Mouse (Mus musculus) forebrain, postnatal 0 days (tissue): ENCODE measurements around the gene Gm49383. TPM values are rescaled to one million over a fixed set of nuclear protein-coding genes. Genes with fewer than 3 reads are reported as not detected.

Source experiments
- ATAC-seq: fragments of 200-750 bp; cut with Nextera tagmentation; 2 replicates; pipeline ENCODE4 v1.8.0; 2017; ENCODE audit warnings: mild to moderate bottlenecking, moderate library complexity
- DNase-seq: peaks from one replicate; pipeline ENCODE4 v3.0.0-alpha.2; 2015
- H3K27ac ChIP-seq: fragments of 300-500 bp; sonication (generic); 2 replicates; pipeline ENCODE4 v1.5.1; 2014; ENCODE audit warnings: low read depth, mild to moderate bottlenecking, antibody characterized with exemption, low read length, moderate library complexity, mixed read lengths
- H3K27me3 ChIP-seq: fragments of 300-500 bp; sonication (generic); 2 replicates; pipeline ENCODE4 v1.6.1; 2014; ENCODE audit warnings: mild to moderate bottlenecking, low read length, mixed read lengths; ENCODE audit not compliant: insufficient read depth
- H3K36me3 ChIP-seq: fragments of 300-500 bp; sonication (generic); 2 replicates; pipeline ENCODE4 v1.6.1; 2014; ENCODE audit warnings: mild to moderate bottlenecking, moderate library complexity; ENCODE audit not compliant: insufficient read depth
- H3K4me1 ChIP-seq: fragments of 300-500 bp; sonication (generic); 2 replicates; pipeline ENCODE4 v1.6.1; 2014; ENCODE audit warnings: antibody characterized with exemption; ENCODE audit not compliant: insufficient read depth
- H3K4me2 ChIP-seq: fragments of 300-500 bp; sonication (generic); 2 replicates; pipeline ENCODE4 v1.6.1; 2014; ENCODE audit warnings: low read depth, mild to moderate bottlenecking, moderate library complexity
- H3K4me3 ChIP-seq: fragments of 300-500 bp; sonication (generic); 2 replicates; pipeline ENCODE4 v1.5.1; 2014; ENCODE audit warnings: low read depth, low read length, mixed read lengths
- H3K9ac ChIP-seq: fragments of 300-500 bp; sonication (generic); 2 replicates; pipeline ENCODE4 v1.6.1; 2014; ENCODE audit warnings: mild to moderate bottlenecking
- H3K9me3 ChIP-seq: fragments of 300-500 bp; sonication (generic); 2 replicates; pipeline ENCODE4 v1.6.1; 2016; ENCODE audit warnings: low read length
- CTCF ChIP-seq: sonication (generic); IDR thresholded peaks from 2 replicates; pipeline ENCODE4 v1.5.1; 2016; ENCODE audit warnings: antibody characterized with exemption, control low read depth, low read depth
- WGBS: fragments of 180-500 bp; shearing (Covaris S2); extraction: QIAGEN DNeasy Blood & Tissue Kit; methylation state at CpG from one replicate; pipeline ENCODE4 v1.1.7; 2014; 5-methylcytosine and 5-hydroxymethylcytosine counted together
- polyA plus RNA-seq: library from polyadenylated mRNA; unstranded; fragments of >200 nt; fragmentation: Nextera tagmentation; extraction: Ambion mirVana; gene quantifications from 2 replicates; pipeline ENCODE4 v1.2.1, GENCODE M21; 2015
- total RNA-seq: library from RNA; depleted of rRNA; stranded (reverse); fragments of >200 nt; gene quantifications from 2 replicates; pipeline ENCODE4 v1.2.3, GENCODE M21; 2014

Gene Gm49383
- total and polyA plus RNA-seq, 2 experiments from 2014 or later = 5.7 to 8.8 TPM

DNA sequence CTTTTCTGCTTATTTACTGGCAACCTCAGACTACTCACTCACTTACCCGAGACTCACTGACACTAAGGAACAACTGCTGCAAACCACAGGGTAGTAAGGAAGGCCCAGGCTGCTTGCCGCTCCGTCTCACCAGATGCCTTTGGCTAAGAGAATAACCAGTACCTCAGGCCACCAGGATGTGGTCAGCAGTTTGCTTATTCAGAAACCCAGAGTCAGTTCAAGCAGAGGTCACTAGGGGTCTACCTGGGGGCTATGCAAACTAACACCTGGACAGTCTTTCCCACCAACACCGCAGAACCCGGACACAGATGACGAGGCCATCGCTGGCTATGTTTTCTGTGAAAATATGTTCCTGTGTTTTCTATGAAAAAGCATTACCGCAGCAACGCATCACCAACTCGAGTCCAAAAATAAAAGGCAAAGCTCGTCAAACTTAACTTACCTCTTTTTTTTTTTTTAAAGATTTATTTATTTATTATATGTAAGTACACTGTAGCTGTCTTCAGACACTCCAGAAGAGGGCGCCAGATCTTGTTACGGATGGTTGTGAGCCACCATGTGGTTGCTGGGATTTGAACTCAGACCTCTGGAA is 16.4 kb upstream of the Gm49383 start:
- Histone ChIP-seq H3K9me3 (no peaks in the 10 kb centered on the region), H3K36me3 (no peaks in the 10 kb centered on the region), H3K4me3 (no peak overlapping the region), H3K9ac (no peak overlapping the region), H3K27me3 (no peaks in the 10 kb centered on the region), H3K4me2 (no peak overlapping the region), H3K4me1 (no peaks in the 10 kb centered on the region), H3K27ac (no peak overlapping the region)
- no peak for ATAC-seq
- no peak for TF ChIP-seq CTCF
- no peak for DNase-seq
- 96% methylated on average over 13 of the region's 13 CpGs for WGBS

DNA sequence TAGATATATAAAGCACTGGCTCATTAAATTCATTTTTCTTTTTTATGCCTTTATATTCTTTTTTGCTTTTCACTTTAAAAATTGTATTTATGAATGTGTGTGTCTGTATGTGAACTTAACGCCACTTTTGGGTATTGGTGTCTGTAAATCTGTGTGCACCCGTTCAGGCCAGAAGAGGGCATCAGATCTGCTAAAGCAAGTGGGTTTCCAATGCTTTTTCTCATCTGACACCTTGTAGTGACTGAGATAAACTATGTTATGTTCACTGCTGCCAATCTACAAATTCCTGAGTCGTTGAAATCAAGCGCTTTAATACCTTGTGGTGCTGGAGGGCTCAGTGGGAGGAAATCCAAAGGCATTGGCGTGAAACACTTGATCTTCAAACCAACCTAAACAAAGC is 14.2 kb upstream of the Gm49383 start:
- H3K4me3 ChIP-seq = no peak overlapping the region
- ATAC-seq (peak; percentile 40; the same call in 1 of the 2 replicates), DNase-seq (peak; percentile 27)
- H3K36me3 ChIP-seq = no peaks in the 10 kb centered on the region
- H3K9ac ChIP-seq = no peak overlapping the region
- no peaks in the 10 kb centered on the region for H3K27me3 ChIP-seq
- H3K9me3 ChIP-seq = no peaks in the 10 kb centered on the region
- H3K4me1 ChIP-seq = no peaks in the 10 kb centered on the region
- no peak overlapping the region for H3K27ac ChIP-seq
- peak; percentile 62 for TF ChIP-seq CTCF
- WGBS = 73% methylated on average over 5 of the region's 5 CpGs
- no peak overlapping the region for H3K4me2 ChIP-seq

DNA sequence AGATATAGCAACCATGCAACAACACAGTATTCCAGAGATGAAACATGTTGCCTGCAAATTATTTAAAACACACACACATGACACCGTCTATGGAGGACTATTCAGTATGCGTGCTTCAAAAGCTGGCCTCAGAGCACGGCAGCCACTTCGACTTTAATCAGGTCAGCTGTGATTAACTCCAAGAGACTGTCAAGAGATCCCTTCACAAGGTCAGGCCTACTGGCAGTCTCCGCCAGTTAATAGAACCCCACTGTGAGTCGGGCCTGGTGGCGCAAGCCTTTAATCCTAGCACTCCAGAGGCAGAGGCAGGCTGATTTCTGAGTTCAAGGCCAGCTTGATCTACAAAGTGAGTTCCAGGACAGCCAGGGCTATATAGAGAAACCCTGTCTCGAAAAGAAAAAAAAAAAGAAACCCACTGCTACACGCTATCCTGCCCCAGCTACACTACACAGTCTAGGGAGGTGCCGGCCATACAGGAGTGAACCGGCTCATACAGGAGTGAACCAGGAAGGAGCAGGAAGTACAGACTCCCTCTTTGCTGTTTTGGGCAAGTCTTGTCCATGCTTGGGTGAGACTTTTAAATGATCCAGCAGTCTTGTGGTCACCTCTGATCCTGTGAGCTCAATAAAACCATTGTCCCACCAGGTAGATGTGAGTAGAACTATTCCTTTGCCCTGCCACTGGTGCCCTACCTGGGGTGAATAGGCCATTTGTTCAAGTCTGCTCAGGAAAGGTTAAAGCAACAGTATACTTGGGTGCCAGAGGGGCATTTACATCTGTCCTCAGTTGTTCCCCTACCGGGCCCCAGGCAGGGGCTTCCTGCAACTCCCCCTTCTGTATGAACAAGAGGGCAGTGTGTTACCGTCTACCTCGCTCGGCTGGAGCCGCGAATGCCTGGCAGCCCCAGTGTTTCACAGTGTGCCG is 13.4 kb upstream of the Gm49383 start:
- ATAC-seq (no peak), DNase-seq (no peak)
- WGBS = 82% methylated on average over 18 of the region's 18 CpGs
- H3K9me3 ChIP-seq = no peaks in the 10 kb centered on the region
- no peaks in the 10 kb centered on the region for H3K36me3 ChIP-seq
- TF ChIP-seq CTCF = no peak
- no peak overlapping the region for H3K4me3 ChIP-seq
- H3K4me2 ChIP-seq = no peak overlapping the region
- no peaks in the 10 kb centered on the region for H3K27me3 ChIP-seq
- no peaks in the 10 kb centered on the region for H3K4me1 ChIP-seq
- no peak overlapping the region for H3K9ac ChIP-seq
- H3K27ac ChIP-seq = no peak overlapping the region

DNA sequence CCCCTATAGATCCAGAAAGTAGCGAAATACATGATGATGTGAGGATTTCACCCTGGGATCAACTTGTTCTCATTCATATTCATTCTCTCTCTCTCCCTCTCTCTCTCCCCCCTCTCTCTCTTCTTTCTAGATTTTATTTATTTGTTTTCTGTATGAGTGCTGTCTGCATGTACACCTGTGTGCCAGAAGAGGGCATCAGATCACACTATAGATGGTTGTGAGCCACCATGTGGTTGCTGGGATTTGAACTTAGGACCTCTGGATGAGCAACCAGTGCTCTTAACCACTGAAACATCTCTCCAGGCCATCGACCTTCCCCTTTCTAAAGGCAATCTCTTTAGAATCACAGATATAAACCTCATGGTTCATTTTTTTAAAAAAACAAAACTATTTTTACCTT is 11.6 kb upstream of the Gm49383 start:
- 95% methylated on average over 2 of the region's 2 CpGs for WGBS
- H3K4me1 ChIP-seq = no peaks in the 10 kb centered on the region
- no peak overlapping the region for H3K27ac ChIP-seq
- peak; percentile 19 for TF ChIP-seq CTCF
- ATAC-seq (no peak), DNase-seq (no peak)
- no peaks in the 10 kb centered on the region for H3K36me3 ChIP-seq
- H3K9ac ChIP-seq = no peak overlapping the region
- no peak overlapping the region for H3K4me2 ChIP-seq
- H3K9me3 ChIP-seq = no peaks in the 10 kb centered on the region
- no peaks in the 10 kb centered on the region for H3K27me3 ChIP-seq
- H3K4me3 ChIP-seq = no peak overlapping the region

DNA sequence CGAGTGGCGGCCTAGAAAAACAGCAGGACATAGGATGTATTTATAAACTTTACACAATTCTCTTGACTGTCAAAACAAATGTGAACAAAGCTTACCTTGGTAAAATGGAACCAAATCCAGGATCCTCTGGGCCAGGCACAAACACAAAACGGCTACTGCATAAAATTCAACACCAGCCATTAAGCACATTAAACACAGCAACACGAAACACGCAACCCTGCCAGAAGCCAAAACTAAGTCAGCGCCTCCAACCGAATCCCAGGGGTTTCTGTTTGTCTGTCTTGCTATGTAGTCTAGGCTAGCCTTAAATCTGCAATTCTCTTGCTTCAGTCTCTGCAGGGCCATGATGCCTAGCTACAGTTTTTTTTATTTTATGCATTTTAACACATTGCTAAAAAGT is 11.0 kb upstream of the Gm49383 start:
- H3K4me1 ChIP-seq = no peaks in the 10 kb centered on the region
- H3K27ac ChIP-seq = no peak overlapping the region
- no peak overlapping the region for H3K4me3 ChIP-seq
- no peak overlapping the region for H3K4me2 ChIP-seq
- no peak for TF ChIP-seq CTCF
- H3K9ac ChIP-seq = no peak overlapping the region
- DNase-seq (no peak), ATAC-seq (no peak)
- H3K9me3 ChIP-seq = no peaks in the 10 kb centered on the region
- 90% methylated on average over 7 of the region's 7 CpGs for WGBS
- H3K36me3 ChIP-seq = no peaks in the 10 kb centered on the region
- no peaks in the 10 kb centered on the region for H3K27me3 ChIP-seq

DNA sequence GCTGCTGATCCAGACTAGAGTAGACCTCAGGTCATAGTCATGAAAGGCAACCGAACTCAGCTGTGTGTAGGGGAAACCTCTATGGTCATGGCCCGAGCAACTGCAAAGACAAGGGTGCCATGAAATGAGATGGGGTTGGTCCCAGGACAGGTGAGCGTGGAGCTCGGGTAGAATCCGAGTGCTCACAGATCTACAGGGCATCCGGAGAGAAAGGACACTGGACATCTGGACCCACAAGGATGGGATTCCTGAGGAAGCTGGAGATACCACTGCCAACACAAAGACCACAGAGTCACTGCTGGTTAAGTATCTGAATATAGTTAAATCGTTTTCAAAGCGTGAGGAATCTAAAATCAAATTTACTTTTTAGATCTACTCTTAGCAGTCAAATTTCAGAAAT is 10.5 kb upstream of the Gm49383 start:
- Histone ChIP-seq H3K4me1 (no peaks in the 10 kb centered on the region), H3K27me3 (no peaks in the 10 kb centered on the region), H3K9ac (no peak overlapping the region), H3K4me3 (no peak overlapping the region), H3K27ac (no peak overlapping the region), H3K36me3 (no peaks in the 10 kb centered on the region), H3K9me3 (no peaks in the 10 kb centered on the region), H3K4me2 (no peak overlapping the region)
- ATAC-seq (no peak), DNase-seq (no peak)
- TF ChIP-seq CTCF = no peak
- 95% methylated on average over 8 of the region's 8 CpGs for WGBS
